Mouse (Mus musculus): ENCODE results near the gene Mcat. TPM values are rescaled to one million over a fixed set of nuclear protein-coding genes. Genes with fewer than 3 reads are reported as not detected.

Mcat gene
- polyA plus RNA-seq, 1 experiment from 2014 or later = 26.7 TPM

GRCm38 (mm10) chr15:83527747-83528146, 35.8 kb downstream of the Mcat start:
- CTCF ChIA-PET = interaction anchor here (1.6 kb wide), 1 partner anchor 9 kb away, joined by 5 read pairs; no protein-coding TSS in a partner anchor
- in situ Hi-C loops (cut with MboI; ENCODE audit: low pct_unique_long_range_greater_than_20kb) = no loop called here

GRCm38 (mm10) chr15:83527092-83527437, 36.5 kb downstream of the Mcat start:
- in situ Hi-C loops (cut with MboI; ENCODE audit: low pct_unique_long_range_greater_than_20kb) = no loop called here
- TF ChIP-seq CTCF (IDR thresholded peaks at IDR 0.05) = no peak
- DNase-seq (ENCODE audit: low read depth, low spot score) (no peak), ATAC-seq (no peak)
- POLR2A ChIA-PET = no interaction called here
- CTCF ChIA-PET = interaction anchor here (1.6 kb wide), 1 partner anchor 9 kb away, joined by 5 read pairs; no protein-coding TSS in a partner anchor
- no peaks in the 10 kb centered on the region for H3K27me3 ChIP-seq

More at GRCm38 (mm10) chr15:83527747-83528146, 35.8 kb downstream of the Mcat start:
- DNase-seq (ENCODE audit: low read depth, low spot score) (no peak), ATAC-seq (no peak)
- H3K27me3 ChIP-seq = no peaks in the 10 kb centered on the region
- POLR2A ChIA-PET = no interaction called here
- TF ChIP-seq CTCF (IDR thresholded peaks at IDR 0.05) = no peak

GRCm38 (mm10) chr15:83526424-83527091, 37.0 kb downstream of the Mcat start, which contains the start of gene Bik:
Gene Bik, plus strand, starts transcription at chr15:83526862.
- ATAC-seq (no peak), DNase-seq (ENCODE audit: low read depth, low spot score) (no peak)
- no peak for TF ChIP-seq CTCF (IDR thresholded peaks at IDR 0.05)
- ChIA-PET CTCF (no interaction called here), POLR2A (no interaction called here)
- H3K27me3 ChIP-seq = no peaks in the 10 kb centered on the region
- in situ Hi-C loops (cut with MboI; ENCODE audit: low pct_unique_long_range_greater_than_20kb) = no loop called here

GRCm38 (mm10) chr15:83524333-83524729, 39.3 kb downstream of the Mcat start:
- ATAC-seq = no peak
- DNase-seq (ENCODE audit: low read depth, low spot score) = no peak
- TF ChIP-seq CTCF (IDR thresholded peaks at IDR 0.05) = no peak
- no peaks in the 10 kb centered on the region for H3K27me3 ChIP-seq
- CTCF ChIA-PET = interaction anchor here (1.3 kb wide), 1 partner anchor 14 kb away, joined by 3 read pairs; no protein-coding TSS in a partner anchor
- POLR2A ChIA-PET = no interaction called here
- in situ Hi-C loops (cut with MboI; ENCODE audit: low pct_unique_long_range_greater_than_20kb) = loop anchor here (25.0 kb wide), 1 partner anchor 712 kb away; no protein-coding TSS in a partner anchor

GRCm38 (mm10) chr15:83523638-83524332, 39.8 kb downstream of the Mcat start:
- TF ChIP-seq CTCF (IDR thresholded peaks at IDR 0.05) = no peak
- ChIA-PET CTCF (interaction anchor here (1.3 kb wide), 1 partner anchor 14 kb away, joined by 3 read pairs; no protein-coding TSS in a partner anchor), POLR2A (no interaction called here)
- in situ Hi-C loops (cut with MboI; ENCODE audit: low pct_unique_long_range_greater_than_20kb) = loop anchor here (25.0 kb wide), 1 partner anchor 711 kb away; no protein-coding TSS in a partner anchor
- H3K27me3 ChIP-seq = no peaks in the 10 kb centered on the region
- ATAC-seq (no peak), DNase-seq (ENCODE audit: low read depth, low spot score) (no peak)

GRCm38 (mm10) chr15:83523196-83523595, 40.4 kb downstream of the Mcat start:
- DNase-seq (ENCODE audit: low read depth, low spot score) (no peak), ATAC-seq (no peak)

GRCm38 (mm10) chr15:83520861-83521382, 42.7 kb downstream of the Mcat start:
- ATAC-seq = no peak
- POLR2A ChIA-PET = no interaction called here
- CTCF ChIA-PET = no interaction called here
- in situ Hi-C loops (cut with MboI; ENCODE audit: low pct_unique_long_range_greater_than_20kb) = loop anchor here (25.0 kb wide), 1 partner anchor 709 kb away; no protein-coding TSS in a partner anchor
- no peaks in the 10 kb centered on the region for H3K27me3 ChIP-seq
- DNase-seq (ENCODE audit: low read depth, low spot score) = no peak
- no peak for TF ChIP-seq CTCF (IDR thresholded peaks at IDR 0.05)

More at GRCm38 (mm10) chr15:83523196-83523595, 40.4 kb downstream of the Mcat start:
- in situ Hi-C loops (cut with MboI; ENCODE audit: low pct_unique_long_range_greater_than_20kb) = loop anchor here (25.0 kb wide), 1 partner anchor 711 kb away; no protein-coding TSS in a partner anchor
- H3K27me3 ChIP-seq = no peaks in the 10 kb centered on the region
- no peak for TF ChIP-seq CTCF (IDR thresholded peaks at IDR 0.05)
- POLR2A ChIA-PET = no interaction called here
- CTCF ChIA-PET = interaction anchor here (1.3 kb wide), 1 partner anchor 13 kb away, joined by 3 read pairs; no protein-coding TSS in a partner anchor

GRCm38 (mm10) chr15:83518215-83519048, 45.2 kb downstream of the Mcat start:
- in situ Hi-C loops (cut with MboI; ENCODE audit: low pct_unique_long_range_greater_than_20kb) = loop anchor here (5.0 to 25.0 kb wide), 2 partner anchors 306 to 706 kb away; no protein-coding TSS in a partner anchor
- POLR2A ChIA-PET = interaction anchor here (1.5 kb wide), 1 partner anchor 16 kb away, joined by 5 read pairs; no protein-coding TSS in a partner anchor
- peak; percentile 87 for ATAC-seq

GRCm38 (mm10) chr15:83515018-83515417, 48.6 kb downstream of the Mcat start:
- ATAC-seq = no peak
- no peaks in the 10 kb centered on the region for H3K27me3 ChIP-seq
- POLR2A ChIA-PET = no interaction called here
- no peak for TF ChIP-seq CTCF (IDR thresholded peaks at IDR 0.05)
- CTCF ChIA-PET = no interaction called here
- no peak for DNase-seq (ENCODE audit: low read depth, low spot score)
- in situ Hi-C loops (cut with MboI; ENCODE audit: low pct_unique_long_range_greater_than_20kb) = loop anchor here (5.0 to 25.0 kb wide), 2 partner anchors 303 to 703 kb away; no protein-coding TSS in a partner anchor

More at GRCm38 (mm10) chr15:83518215-83519048, 45.2 kb downstream of the Mcat start:
- H3K27me3 ChIP-seq = no peaks in the 10 kb centered on the region
- TF ChIP-seq CTCF (IDR thresholded peaks at IDR 0.05) = peak; percentile 92
- no peak for DNase-seq (ENCODE audit: low read depth, low spot score)
- CTCF ChIA-PET = interaction anchor here (0.8 to 2.2 kb wide), 9 partner anchors 10 to 313 kb away, joined by 3 to 8 read pairs (median 3); no protein-coding TSS in a partner anchor

Data from Patski (cell line).